Mouse (Mus musculus): ENCODE results near the gene Kctd11. TPM values are rescaled to one million over a fixed set of nuclear protein-coding genes. Genes with fewer than 3 reads are reported as not detected.
A peak's percentile ranks its signal among the peaks of the same experiment; 100 is the strongest.

Kctd11 gene
- total and polyA plus RNA-seq, 3 experiments: 1.8 to 3.9 (median 2.1) TPM

GRCm38 (mm10) chr11:69848021-69848420 lies 33.2 kb downstream of the Kctd11 start:
- H3K27me3 ChIP-seq (replicated peaks): no peaks in the 10 kb centered on the region
- TF ChIP-seq E2F4 (IDR thresholded peaks at IDR 0.05; ENCODE audit: insufficient replicate concordance, low read depth, low read length) (no peak), POLR2A (IDR thresholded peaks at IDR 0.05; ENCODE audit: low read depth, low read length) (no peak), ETS1 (conservative IDR thresholded peaks at IDR 0.05; ENCODE audit: low read depth, low read length) (no peak)
- no peak for DNase-seq (ENCODE audit: extremely low read depth)
- H3K9ac ChIP-seq (ENCODE audit: insufficient read depth, low read depth): no peak overlapping the region
- H3K36me3 ChIP-seq (replicated peaks in 1 of 2; ENCODE audit: control insufficient read depth in 1 of 2, insufficient read depth in 1 of 2, low read length in 1 of 2): peaks cover 0 to 47% of the 10 kb centered on the region in 2 experiments
- no peak overlapping the region for H3K27ac ChIP-seq (ENCODE audit: insufficient read depth, low read depth)
- dilution Hi-C loops (cut with MboI; ENCODE audit: extremely low pct_ligation_motif_present, extremely low pct_unique_long_range_greater_than_20kb, low sequenced_read_pairs): no loop called here
- no peaks in the 10 kb centered on the region for H3K9me3 ChIP-seq (replicated peaks; ENCODE audit: low read length)
- H3K4me1 ChIP-seq (ENCODE audit: control insufficient read depth in 1 of 2, insufficient read depth in 2 of 2): peaks cover 5 to 24% of the 10 kb centered on the region in 2 experiments
- no peak overlapping the region for H3K4me2 ChIP-seq (ENCODE audit: insufficient read depth, low read depth, poor library complexity, severe bottlenecking)
- no peak overlapping the region for H3K4me3 ChIP-seq (replicated peaks in 1 of 3; ENCODE audit: low read depth in 2 of 3, low read length in 2 of 3, poor library complexity in 1 of 3)
- H3K79me2 ChIP-seq (replicated peaks; ENCODE audit: control insufficient read depth, extremely low read depth, insufficient read depth, poor library complexity, severe bottlenecking): no peaks in the 10 kb centered on the region
- in situ Hi-C loops (cut with MboI; ENCODE audit: low pct_ligation_motif_present, low pct_unique_long_range_greater_than_20kb, low sequenced_read_pairs): no loop called here

DNA sequence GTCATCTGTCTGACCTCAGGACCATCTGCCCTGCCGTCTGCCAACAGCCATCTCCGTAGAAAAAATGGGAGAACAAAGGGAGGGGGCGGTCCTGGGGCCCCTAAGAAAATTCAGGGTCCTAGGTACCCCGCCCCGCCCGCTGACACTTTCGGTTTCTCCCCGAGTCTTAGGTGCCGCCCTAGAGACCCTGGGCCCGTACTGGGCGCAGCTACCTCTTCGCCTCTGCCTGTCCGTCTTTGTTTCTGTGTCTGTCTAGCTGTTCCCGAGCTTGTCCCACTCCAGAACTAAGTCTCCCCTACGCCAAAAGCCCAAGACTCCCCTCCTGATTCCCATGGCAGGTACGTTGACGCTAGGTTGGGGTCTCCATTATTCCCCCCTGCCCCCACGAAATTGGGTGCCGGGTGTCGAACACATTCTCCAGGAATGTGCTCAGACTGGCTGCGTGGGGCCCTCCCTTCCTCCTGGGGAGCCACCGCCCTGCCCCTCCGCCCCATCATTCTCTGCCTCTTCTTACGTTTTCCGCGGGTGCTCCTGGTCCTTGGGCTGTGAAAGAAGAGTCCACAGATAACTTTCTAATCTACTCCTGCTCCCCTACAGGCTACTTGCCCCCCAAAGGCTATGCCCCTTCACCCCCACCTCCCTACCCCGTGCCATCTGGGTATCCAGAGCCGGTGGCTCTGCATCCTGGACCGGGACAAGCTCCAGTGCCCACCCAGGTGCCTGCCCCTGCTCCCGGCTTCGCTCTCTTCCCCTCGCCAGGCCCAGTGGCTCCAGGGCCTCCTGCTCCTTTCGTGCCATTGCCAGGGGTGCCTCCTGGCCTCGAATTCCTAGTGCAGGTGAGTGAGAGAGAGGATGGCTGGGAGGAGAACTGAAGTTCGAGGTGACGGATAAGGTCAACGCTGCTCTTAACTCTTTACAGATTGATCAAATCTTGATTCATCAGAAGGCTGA lies 34.2 kb downstream of the Kctd11 start:
- no peaks in the 10 kb centered on the region for H3K9me3 ChIP-seq (replicated peaks; ENCODE audit: low read length)
- dilution Hi-C loops (cut with MboI; ENCODE audit: extremely low pct_ligation_motif_present, extremely low pct_unique_long_range_greater_than_20kb, low sequenced_read_pairs) (no loop called here), in situ Hi-C loops (cut with MboI; ENCODE audit: low pct_ligation_motif_present, low pct_unique_long_range_greater_than_20kb, low sequenced_read_pairs) (no loop called here)
- H3K4me2 ChIP-seq (ENCODE audit: insufficient read depth, low read depth, poor library complexity, severe bottlenecking): peak overlapping the region; percentile 88
- peaks cover 5 to 28% of the 10 kb centered on the region in 2 experiments for H3K4me1 ChIP-seq (ENCODE audit: control insufficient read depth in 1 of 2, insufficient read depth in 2 of 2)
- no peak overlapping the region for H3K27ac ChIP-seq (ENCODE audit: insufficient read depth, low read depth)
- peak overlapping the region; percentile 62 for H3K9ac ChIP-seq (ENCODE audit: insufficient read depth, low read depth)
- DNase-seq (ENCODE audit: extremely low read depth): peak; percentile 34
- peaks cover 0 to 43% of the 10 kb centered on the region in 2 experiments for H3K36me3 ChIP-seq (replicated peaks in 1 of 2; ENCODE audit: control insufficient read depth in 1 of 2, insufficient read depth in 1 of 2, low read length in 1 of 2)
- no peaks in the 10 kb centered on the region for H3K79me2 ChIP-seq (replicated peaks; ENCODE audit: control insufficient read depth, extremely low read depth, insufficient read depth, poor library complexity, severe bottlenecking)
- H3K4me3 ChIP-seq (replicated peaks in 1 of 3; ENCODE audit: low read depth in 2 of 3, low read length in 2 of 3, poor library complexity in 1 of 3): peak overlapping the region; percentile 61 to 72 (median 65)
- no peaks in the 10 kb centered on the region for H3K27me3 ChIP-seq (replicated peaks)
- TF ChIP-seq ZNF384 (IDR thresholded peaks at IDR 0.05; ENCODE audit: low read depth, low read length) (peak; percentile 67), NELFE (IDR thresholded peaks at IDR 0.05; ENCODE audit: low read depth, low read length) (no peak)

DNA sequence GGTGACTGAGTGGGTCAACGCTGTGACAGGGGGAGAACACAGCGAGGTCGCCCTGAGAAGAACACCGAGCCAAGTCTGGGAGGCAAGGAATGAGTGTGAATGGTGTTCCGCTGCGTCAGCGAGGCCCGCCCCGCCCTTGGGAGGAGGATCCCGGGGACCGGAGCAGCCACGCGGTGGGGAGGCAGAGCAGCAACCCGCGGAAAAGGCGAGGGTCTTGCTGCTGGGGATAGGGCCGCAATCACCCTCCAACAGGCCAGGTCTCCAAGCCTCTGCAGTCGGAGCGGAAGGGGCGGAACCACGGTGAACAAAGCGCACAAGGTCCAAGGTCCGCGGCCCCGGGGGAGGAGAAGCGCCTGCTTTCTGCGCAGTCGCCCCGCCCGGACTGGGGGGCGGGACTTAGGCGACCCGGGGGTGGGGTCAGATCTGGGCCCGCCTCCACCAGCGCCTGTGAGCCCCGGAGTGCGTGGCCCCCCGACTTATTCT lies 35.0 kb downstream of the Kctd11 start, which contains the start of gene Plscr3:
TSS of gene Plscr3 (plus strand) at position 179 of the 483 bp plus-strand sequence.
- dilution Hi-C loops (cut with MboI; ENCODE audit: extremely low pct_ligation_motif_present, extremely low pct_unique_long_range_greater_than_20kb, low sequenced_read_pairs): no loop called here
- Histone ChIP-seq H3K27ac (ENCODE audit: insufficient read depth, low read depth) (peak within 1 kb of the TSS; percentile 59), H3K36me3 (replicated peaks in 1 of 2; ENCODE audit: control insufficient read depth in 1 of 2, insufficient read depth in 1 of 2, low read length in 1 of 2) (peaks cover 0 to 35% of the 10 kb centered on the region in 2 experiments), H3K4me2 (ENCODE audit: insufficient read depth, low read depth, poor library complexity, severe bottlenecking) (peak within 1 kb of the TSS; percentile 88), H3K79me2 (replicated peaks; ENCODE audit: control insufficient read depth, extremely low read depth, insufficient read depth, poor library complexity, severe bottlenecking) (no peaks in the 10 kb centered on the region), H3K9ac (ENCODE audit: insufficient read depth, low read depth) (peak within 1 kb of the TSS; percentile 72), H3K9me3 (replicated peaks; ENCODE audit: low read length) (no peaks in the 10 kb centered on the region), H3K4me1 (ENCODE audit: control insufficient read depth in 1 of 2, insufficient read depth in 2 of 2) (peaks cover 5 to 28% of the 10 kb centered on the region in 2 experiments), H3K4me3 (replicated peaks in 1 of 3; ENCODE audit: low read depth in 2 of 3, low read length in 2 of 3, poor library complexity in 1 of 3) (peak within 1 kb of the TSS; percentile 61 to 72 (median 65)), H3K27me3 (replicated peaks) (no peaks in the 10 kb centered on the region)
- DNase-seq (ENCODE audit: extremely low read depth): peak; percentile 93
- in situ Hi-C loops (cut with MboI; ENCODE audit: low pct_ligation_motif_present, low pct_unique_long_range_greater_than_20kb, low sequenced_read_pairs): no loop called here
- TF ChIP-seq NELFE (IDR thresholded peaks at IDR 0.05; ENCODE audit: low read depth, low read length) (peak; percentile 96), RAD21 (IDR thresholded peaks at IDR 0.05; ENCODE audit: low read depth, low read length) (no peak), TCF12 (IDR thresholded peaks at IDR 0.05; ENCODE audit: low read depth, low read length) (peak; percentile 70; the same call in 1 of the 2 replicates), POLR2A (IDR thresholded peaks at IDR 0.05; ENCODE audit: low read depth, low read length) (peak; percentile 96), SMC3 (IDR thresholded peaks at IDR 0.05; ENCODE audit: low read depth, low read length) (no peak), ZMIZ1 (IDR thresholded peaks at IDR 0.05; ENCODE audit: low read depth, low read length) (peak; percentile 82), CHD2 (IDR thresholded peaks at IDR 0.05; ENCODE audit: low read length) (no peak), MXI1 (IDR thresholded peaks at IDR 0.05; ENCODE audit: low read depth, low read length) (peak; percentile 85), ETS1 (conservative IDR thresholded peaks at IDR 0.05; ENCODE audit: low read depth, low read length) (no peak), KAT2A (IDR thresholded peaks at IDR 0.05; ENCODE audit: insufficient replicate concordance, low read length) (0 out of 2 replicates have a peak, but pooled peaks have one; percentile 23), UBTF (IDR thresholded peaks at IDR 0.05; ENCODE audit: low read depth, low read length) (no peak), MAZ (IDR thresholded peaks at IDR 0.05; ENCODE audit: low read depth, low read length) (peak; percentile 94), ELF1 (IDR thresholded peaks at IDR 0.05; ENCODE audit: low read depth, low read length) (peak; percentile 68), E2F4 (IDR thresholded peaks at IDR 0.05; ENCODE audit: insufficient replicate concordance, low read depth, low read length) (no peak), MYC (IDR thresholded peaks at IDR 0.05; ENCODE audit: low read depth, low read length) (peak; percentile 76; the same call in 1 of the 2 replicates), JUND (conservative IDR thresholded peaks at IDR 0.05; ENCODE audit: low read depth, low read length) (no peak), CHD1 (IDR thresholded peaks at IDR 0.05; ENCODE audit: low read depth, low read length) (no peak), RCOR1 (conservative IDR thresholded peaks at IDR 0.05; ENCODE audit: low read depth, low read length) (no peak), TBP (conservative IDR thresholded peaks at IDR 0.05; ENCODE audit: low read depth, low read length) (peak; percentile 70), JUN (IDR thresholded peaks at IDR 0.05; ENCODE audit: insufficient read depth, low read depth, low read length) (no peak), MAFK (IDR thresholded peaks at IDR 0.05; ENCODE audit: insufficient replicate concordance, low read length) (no peak)
